Mouse (Mus musculus): ENCODE results near the gene Pmepa1.

Gene Pmepa1

GRCm38 (mm10) chr2:173183311-173183710 is 93.0 kb downstream of the Pmepa1 start:
- DNase-seq, result no peak

GRCm38 (mm10) chr2:173182796-173183195 is 93.5 kb downstream of the Pmepa1 start:
- DNase-seq, result no peak

- no peak for DNase-seq
These were observed 94.4 kb downstream of the Pmepa1 start for GRCm38 (mm10) chr2:173181901-173182300.

GRCm38 (mm10) chr2:173181486-173181885 is 94.8 kb downstream of the Pmepa1 start:
- DNase-seq, result no peak

GRCm38 (mm10) chr2:173180721-173181388 is 95.5 kb downstream of the Pmepa1 start:
- DNase-seq, result no peak

- no peak for DNase-seq
These were observed 96.3 kb downstream of the Pmepa1 start for GRCm38 (mm10) chr2:173180026-173180425.

- DNase-seq, result no peak
These were observed 97.3 kb downstream of the Pmepa1 start for GRCm38 (mm10) chr2:173179046-173179445.

GRCm38 (mm10) chr2:173177951-173178350 is 98.4 kb downstream of the Pmepa1 start:
- no peak for DNase-seq

- no peak for DNase-seq
These were observed 98.9 kb downstream of the Pmepa1 start for GRCm38 (mm10) chr2:173177481-173177880.

GRCm38 (mm10) chr2:173175703-173176102 is 100.6 kb downstream of the Pmepa1 start:
- DNase-seq, result no peak

- no peak for DNase-seq
These were observed 101.8 kb downstream of the Pmepa1 start for GRCm38 (mm10) chr2:173174569-173174968.

Data from right cerebral cortex, postnatal 14 days (tissue).